Mouse (Mus musculus) stomach, embryonic 16.5 days (tissue): ENCODE data around the gene Rassf1. TPM values are rescaled to one million over a fixed set of nuclear protein-coding genes. Genes with fewer than 3 reads are reported as not detected.

Experiments
- ATAC-seq: fragments of 200-750 bp; cut with Nextera tagmentation; 2 replicates; pipeline ENCODE4 v1.8.0; 2017; ENCODE audit warnings: moderate number of reproducible peaks, moderate TSS enrichment; ENCODE audit not compliant: insufficient read depth, low FRiP score
- H3K27ac ChIP-seq: fragments of 300-500 bp; sonication (generic); 2 replicates; pipeline ENCODE4 v1.5.1; 2014; ENCODE audit warnings: low read length
- H3K27me3 ChIP-seq: fragments of 300-500 bp; sonication (generic); 2 replicates; pipeline ENCODE4 v1.6.1; 2014; ENCODE audit warnings: low read length, control low read depth, mixed read lengths; ENCODE audit not compliant: control insufficient read depth, insufficient read depth
- H3K36me3 ChIP-seq: fragments of 300-500 bp; sonication (generic); 2 replicates; pipeline ENCODE4 v1.6.1; 2014; ENCODE audit warnings: low read length; ENCODE audit not compliant: control insufficient read depth, insufficient read depth
- H3K4me1 ChIP-seq: fragments of 300-500 bp; sonication (generic); 2 replicates; pipeline ENCODE4 v1.6.1; 2014; ENCODE audit warnings: low read length, control low read depth, mixed read lengths; ENCODE audit not compliant: control insufficient read depth, insufficient read depth
- H3K4me2 ChIP-seq: fragments of 300-500 bp; sonication (generic); 2 replicates; pipeline ENCODE4 v1.6.1; 2014; ENCODE audit warnings: low read depth, low read length, mixed read lengths
- H3K4me3 ChIP-seq: fragments of 300-500 bp; sonication (generic); replicated peaks from 2 replicates; pipeline ENCODE4 v1.5.1; 2014; ENCODE audit warnings: mild to moderate bottlenecking, low read length
- H3K9ac ChIP-seq: fragments of 300-500 bp; sonication (generic); 2 replicates; pipeline ENCODE4 v1.6.1; 2014; ENCODE audit warnings: low read length
- H3K9me3 ChIP-seq: fragments of 300-500 bp; sonication (generic); replicated peaks from 2 replicates; pipeline ENCODE4 v1.6.1; 2016; ENCODE audit warnings: low read length, control low read depth; ENCODE audit not compliant: control insufficient read depth
- WGBS: fragments of 180-500 bp; shearing (Covaris S2); extraction: QIAGEN DNeasy Blood & Tissue Kit; methylation state at CpG from one replicate; pipeline ENCODE4 v1.1.7; 2014; 5-methylcytosine and 5-hydroxymethylcytosine counted together
- polyA plus RNA-seq: library from polyadenylated mRNA; unstranded; fragments of >200 nt; fragmentation: Nextera tagmentation; extraction: Ambion mirVana; gene quantifications from 2 replicates; pipeline ENCODE4 v1.2.1, GENCODE M21; 2015

Gene Rassf1
- polyA plus RNA-seq, 1 experiment from 2014 or later = 63.8 TPM

GRCm38 (mm10) chr9:107520331-107520730 lies 31.0 kb upstream of the Rassf1 start:
- Histone ChIP-seq H3K4me1 (peaks cover 16% of the 10 kb centered on the region), H3K4me2 (no peak overlapping the region), H3K9me3 (no peaks in the 10 kb centered on the region), H3K36me3 (no peaks in the 10 kb centered on the region), H3K27ac (no peak overlapping the region), H3K27me3 (0 out of 2 replicates have a peak, but pooled peaks cover 2% of the 10 kb centered on the region), H3K4me3 (no peak overlapping the region), H3K9ac (no peak overlapping the region)
- no peak for ATAC-seq
- WGBS = 67% methylated on average over 6 of the region's 6 CpGs

GRCm38 (mm10) chr9:107521190-107521589 lies 30.2 kb upstream of the Rassf1 start:
- peaks cover 16% of the 10 kb centered on the region for H3K4me1 ChIP-seq
- no peaks in the 10 kb centered on the region for H3K36me3 ChIP-seq
- H3K27me3 ChIP-seq = peaks cover 10% of the 10 kb centered on the region; the same call in 1 of the 2 replicates
- H3K27ac ChIP-seq = no peak overlapping the region
- H3K9ac ChIP-seq = 0 out of 2 replicates have a peak overlapping the region, but pooled peaks have one; percentile 33
- no peak overlapping the region for H3K4me2 ChIP-seq
- no peak overlapping the region for H3K4me3 ChIP-seq
- H3K9me3 ChIP-seq = no peaks in the 10 kb centered on the region
- 27% methylated on average over 5 of the region's 5 CpGs for WGBS
- no peak for ATAC-seq

DNA sequence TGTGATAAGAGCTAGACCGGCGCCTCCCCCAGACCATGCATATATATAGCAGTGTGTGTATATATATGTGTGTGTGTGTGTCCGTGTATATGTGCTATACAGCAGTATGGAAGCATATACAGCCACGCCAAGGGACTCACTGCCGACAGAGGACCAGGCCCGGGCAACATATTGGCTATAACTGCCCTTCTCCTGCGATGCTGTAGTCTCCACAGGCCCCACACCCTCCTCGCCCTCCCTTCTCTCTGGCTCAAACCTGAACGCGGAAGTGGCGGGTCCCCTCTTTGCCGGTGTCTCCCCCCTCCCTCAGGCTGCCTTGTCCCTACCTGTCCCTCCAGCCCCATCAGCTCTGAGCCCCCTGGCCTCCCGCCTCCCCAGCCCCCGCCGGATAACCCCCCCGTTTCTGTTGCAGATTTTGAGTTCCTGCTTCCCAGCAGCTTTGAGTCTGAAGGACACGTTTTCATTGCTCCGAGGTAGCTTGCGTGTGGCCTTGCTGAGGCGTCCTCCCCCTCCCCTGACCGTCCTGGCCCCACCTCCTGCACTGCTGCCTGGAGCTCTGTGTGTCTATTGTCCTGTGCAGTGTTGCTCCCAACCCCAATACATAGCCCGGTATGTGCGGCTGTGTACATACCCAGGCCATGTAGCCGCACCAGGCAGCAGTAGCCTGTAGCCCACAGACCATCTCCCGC lies 29.5 kb upstream of the Rassf1 start:
- Histone ChIP-seq H3K4me3 (peak overlapping the region; percentile 21), H3K4me2 (peak overlapping the region; percentile 46), H3K27ac (no peak overlapping the region), H3K4me1 (peaks cover 17% of the 10 kb centered on the region), H3K27me3 (peaks cover 15% of the 10 kb centered on the region; the same call in 1 of the 2 replicates), H3K9ac (peak overlapping the region; percentile 33), H3K36me3 (no peaks in the 10 kb centered on the region), H3K9me3 (no peaks in the 10 kb centered on the region)
- WGBS = 14% methylated on average over 25 of the region's 25 CpGs
- ATAC-seq = peak; percentile 49; the same call in 1 of the 2 replicates

GRCm38 (mm10) chr9:107522400-107522711 lies 29.0 kb upstream of the Rassf1 start:
- H3K4me1 ChIP-seq = peaks cover 22% of the 10 kb centered on the region
- 0 out of 2 replicates have a peak overlapping the region, but pooled peaks have one; percentile 21 for H3K4me3 ChIP-seq
- peak overlapping the region; percentile 46 for H3K4me2 ChIP-seq
- peaks cover 16% of the 10 kb centered on the region for H3K27me3 ChIP-seq
- H3K9ac ChIP-seq = peak overlapping the region; percentile 33
- no peak overlapping the region for H3K27ac ChIP-seq
- 34% methylated on average over 2 of the region's 2 CpGs for WGBS
- ATAC-seq = no peak
- no peaks in the 10 kb centered on the region for H3K36me3 ChIP-seq
- no peaks in the 10 kb centered on the region for H3K9me3 ChIP-seq

GRCm38 (mm10) chr9:107526198-107527026 lies 24.9 kb upstream of the Rassf1 start:
- peak overlapping the region; percentile 65 for H3K9ac ChIP-seq
- peak; percentile 77 for ATAC-seq
- H3K27me3 ChIP-seq = peaks cover 24% of the 10 kb centered on the region

DNA sequence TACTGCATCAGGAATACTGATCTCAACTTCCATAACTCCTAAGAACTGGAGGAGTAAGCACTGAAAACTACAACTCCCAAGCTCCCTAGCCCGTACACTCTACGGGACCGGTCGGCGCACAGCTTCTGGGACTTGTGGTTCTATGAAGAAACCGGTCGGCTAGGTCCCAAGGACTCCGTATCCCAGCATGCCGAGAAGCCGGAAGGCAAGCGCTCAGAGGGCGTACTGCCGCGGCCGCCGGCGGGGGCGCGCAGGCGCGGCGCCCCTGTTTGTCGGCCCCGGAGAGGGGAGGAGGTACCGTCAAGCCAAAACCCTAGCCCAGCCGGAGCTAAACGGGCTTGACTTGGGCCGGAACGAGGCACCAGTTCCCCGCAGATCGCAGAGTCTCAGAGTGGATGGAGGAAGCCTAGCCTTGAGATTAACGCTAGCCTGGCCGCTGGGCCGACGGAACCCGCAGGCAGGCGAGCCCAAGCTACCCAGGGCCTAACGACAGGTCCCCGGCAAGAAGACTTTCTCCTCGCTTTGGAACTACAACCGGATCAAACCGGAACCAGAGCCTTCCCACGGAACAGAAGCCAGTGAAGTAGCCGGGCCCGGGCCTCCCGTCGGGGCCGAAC lies 17.5 kb upstream of the Rassf1 start, which contains the start of gene Tmem115:
Gene Tmem115 (plus strand): TSS at position 155 of the 617 bp plus-strand sequence.
- WGBS = under 1% methylated on average over 48 of the region's 48 CpGs
- ATAC-seq = peak; percentile 98
- peaks cover 11% of the 10 kb centered on the region; the same call in 1 of the 2 replicates for H3K36me3 ChIP-seq
- no peaks in the 10 kb centered on the region for H3K9me3 ChIP-seq
- peak within 1 kb of the TSS; percentile 98 for H3K4me3 ChIP-seq
- H3K27me3 ChIP-seq = no peaks in the 10 kb centered on the region
- H3K4me2 ChIP-seq = peak within 1 kb of the TSS; percentile 84
- H3K4me1 ChIP-seq = peaks cover 25% of the 10 kb centered on the region
- H3K9ac ChIP-seq = peak within 1 kb of the TSS; percentile 93
- peak within 1 kb of the TSS; percentile 91 for H3K27ac ChIP-seq

More at GRCm38 (mm10) chr9:107526198-107527026, 24.9 kb upstream of the Rassf1 start:
- Histone ChIP-seq H3K4me3 (peak overlapping the region; percentile 47), H3K9me3 (no peaks in the 10 kb centered on the region), H3K4me2 (peak overlapping the region; percentile 84), H3K4me1 (peaks cover 16% of the 10 kb centered on the region), H3K27ac (no peak overlapping the region), H3K36me3 (no peaks in the 10 kb centered on the region)
- 5% methylated on average over 44 of the region's 44 CpGs for WGBS

GRCm38 (mm10) chr9:107534408-107535202 lies 16.8 kb upstream of the Rassf1 start:
- Histone ChIP-seq H3K27me3 (no peaks in the 10 kb centered on the region), H3K27ac (peak overlapping the region; percentile 91), H3K9ac (peak overlapping the region; percentile 93), H3K36me3 (peaks cover 12% of the 10 kb centered on the region; the same call in 1 of the 2 replicates), H3K4me2 (peak overlapping the region; percentile 84), H3K4me3 (peak overlapping the region; percentile 98), H3K4me1 (peaks cover 25% of the 10 kb centered on the region), H3K9me3 (no peaks in the 10 kb centered on the region)
- ATAC-seq = peak; percentile 2; the same call in 1 of the 2 replicates
- WGBS = under 1% methylated on average over 40 of the region's 40 CpGs

GRCm38 (mm10) chr9:107538231-107538630 lies 13.1 kb upstream of the Rassf1 start:
- H3K27ac ChIP-seq = no peak overlapping the region
- H3K9ac ChIP-seq = no peak overlapping the region
- peaks cover 12% of the 10 kb centered on the region; the same call in 1 of the 2 replicates for H3K36me3 ChIP-seq
- H3K4me2 ChIP-seq = no peak overlapping the region
- WGBS = 96% methylated on average over 7 of the region's 7 CpGs
- H3K9me3 ChIP-seq = no peaks in the 10 kb centered on the region
- no peak overlapping the region for H3K4me3 ChIP-seq
- no peaks in the 10 kb centered on the region for H3K27me3 ChIP-seq
- H3K4me1 ChIP-seq = peaks cover 38% of the 10 kb centered on the region
- ATAC-seq = no peak
